Mouse (Mus musculus) monocyte, adult 2 months (primary cell): ENCODE results near the gene Pik3ip1.

Experiments
- DNase-seq, 2 experiments: peaks; one replicate each; pipeline ENCODE4 v3.0.0; 2022; ENCODE audit warnings: low spot score in 2 of 2, low read depth in 1 of 2

The Pik3ip1 gene

GRCm38 (mm10) chr11:3329891-3330451, at the start of gene Pik3ip1:
Pik3ip1 (plus strand) TSS chr11:3330401.
- no peak for DNase-seq

- DNase-seq: no peak
Measured at GRCm38 (mm10) chr11:3282887-3283286, 47.3 kb upstream of the Pik3ip1 start.

GRCm38 (mm10) chr11:3283645-3284044, 46.6 kb upstream of the Pik3ip1 start:
- DNase-seq: no peak

GRCm38 (mm10) chr11:3285940-3286339, 44.3 kb upstream of the Pik3ip1 start:
- DNase-seq: no peak

- DNase-seq: no peak
Measured at GRCm38 (mm10) chr11:3287131-3287530, 43.1 kb upstream of the Pik3ip1 start.

- DNase-seq: no peak
Measured at GRCm38 (mm10) chr11:3287921-3288320, 42.3 kb upstream of the Pik3ip1 start.

- DNase-seq: peak in 1 of 2 experiments; percentile 12
Measured at GRCm38 (mm10) chr11:3288521-3289301, 41.5 kb upstream of the Pik3ip1 start, which contains the start of gene Patz1. Patz1 (plus strand) TSS chr11:3288874.

GRCm38 (mm10) chr11:3289302-3289802, 40.8 kb upstream of the Pik3ip1 start:
- DNase-seq: no peak

GRCm38 (mm10) chr11:3289803-3290639, 40.2 kb upstream of the Pik3ip1 start:
- peak; percentile 20 to 69 for DNase-seq

GRCm38 (mm10) chr11:3290640-3291310, 39.4 kb upstream of the Pik3ip1 start:
- peak; percentile 10 to 15 for DNase-seq

GRCm38 (mm10) chr11:3291311-3292061, 38.7 kb upstream of the Pik3ip1 start:
- DNase-seq: peak in 1 of 2 experiments; percentile 28

- DNase-seq: peak; percentile 14 to 41
Measured at GRCm38 (mm10) chr11:3292062-3292421, 38.2 kb upstream of the Pik3ip1 start.

GRCm38 (mm10) chr11:3292711-3293249, 37.4 kb upstream of the Pik3ip1 start:
- DNase-seq: no peak

GRCm38 (mm10) chr11:3293361-3293760, 36.8 kb upstream of the Pik3ip1 start:
- DNase-seq: no peak

- no peak for DNase-seq
Measured at GRCm38 (mm10) chr11:3294641-3295040, 35.6 kb upstream of the Pik3ip1 start.

- no peak for DNase-seq
Measured at GRCm38 (mm10) chr11:3296056-3296455, 34.1 kb upstream of the Pik3ip1 start.

- no peak for DNase-seq
Measured at GRCm38 (mm10) chr11:3297871-3298812, 32.1 kb upstream of the Pik3ip1 start.

- no peak for DNase-seq
Measured at GRCm38 (mm10) chr11:3298813-3299185, 31.4 kb upstream of the Pik3ip1 start.

- DNase-seq: no peak
Measured at GRCm38 (mm10) chr11:3301075-3301474, 29.1 kb upstream of the Pik3ip1 start.
